ENCODE assay signal across 11 mouse cellular contexts in genomic region chr2:30051992-30052761, GRCm38 (mm10). TPM values are rescaled to one million over a fixed set of nuclear protein-coding genes. Genes with fewer than 3 reads are reported as not detected.
DNase-seq lines count a peak whose midpoint lies in the region; ATAC-seq and TF ChIP-seq lines count a peak whose summit lies in the region.
"Had no signal": no experiment of that assay in that cellular context is flagged by ENCODE, and none has a peak within 500 bp of the region (broad histone marks: within the 10 kb centered on the region; RNA-seq: fewer than 3 reads in every experiment).

No protein-coding gene starts in this region.

- no peaks in the 10 kb centered on the region; the same call in 1 of the 2 replicates for H3K27me3 ChIP-seq in liver, embryonic 14.5 days (ENCODE audit: control insufficient read depth, insufficient read depth, low read length)
- H3K27me3 ChIP-seq in MEL (ENCODE audit: control insufficient read depth in 1 of 2, insufficient read depth in 2 of 2, low read length in 2 of 2): no peaks in the 10 kb centered on the region

- no peak overlapping the region for H3K9ac ChIP-seq in liver, embryonic 14.5 days (replicated peaks)
- H3K9ac ChIP-seq in MEL (ENCODE audit: control insufficient read depth, low read depth, low read length, poor library complexity, severe bottlenecking): no peak overlapping the region
- H3K9ac ChIP-seq: heart, embryonic 13.5 days had no signal

- no peaks in the 10 kb centered on the region for H3K36me3 ChIP-seq in liver, embryonic 14.5 days (replicated peaks; ENCODE audit: control insufficient read depth, insufficient read depth, low read depth)
- H3K36me3 ChIP-seq in MEL (ENCODE audit: control insufficient read depth in 1 of 2, insufficient read depth in 2 of 2, low read length in 2 of 2): peaks cover 0 to 20% of the 10 kb centered on the region in 2 experiments; a peak in 2 of 4 replicates
- H3K36me3 ChIP-seq: heart, embryonic 13.5 days had no signal

- H3K9me3 ChIP-seq in liver, embryonic 14.5 days (ENCODE audit: control insufficient read depth, low read length): no peaks in the 10 kb centered on the region
- H3K9me3 ChIP-seq in MEL (replicated peaks; ENCODE audit: insufficient read depth, low read length): no peaks in the 10 kb centered on the region
- H3K9me3 ChIP-seq: heart, embryonic 13.5 days had no signal

- no peak for TF ChIP-seq RAD21 in MEL (IDR thresholded peaks at IDR 0.05; ENCODE audit: low read depth, low read length)

- no peak for TF ChIP-seq EP300 in liver, embryonic 14.5 days (IDR thresholded peaks at IDR 0.05; ENCODE audit: low read depth)
- no peak for TF ChIP-seq EP300 in MEL (IDR thresholded peaks at IDR 0.05; ENCODE audit: low read depth in 1 of 2, low read length in 2 of 2)

- peaks cover 11 to 18% of the 10 kb centered on the region in 2 experiments for H3K4me1 ChIP-seq in liver, embryonic 14.5 days (replicated peaks; ENCODE audit: control insufficient read depth in 2 of 2, insufficient read depth in 2 of 2, low read length in 1 of 2)
- H3K4me1 ChIP-seq in MEL (ENCODE audit: control insufficient read depth in 1 of 2, insufficient read depth in 2 of 2, low read length in 2 of 2): peaks cover 2 to 32% of the 10 kb centered on the region in 2 experiments

- no peak for DNase-seq in liver, embryonic 14.5 days (ENCODE audit: low read depth in 3 of 3, low spot score in 3 of 3)
- DNase-seq in liver (no peak), MEL (ENCODE audit: low read depth, low spot score) (peak; percentile 52)
- peak; percentile 60 for DNase-seq in CD4-positive, CD25-positive, alpha-beta regulatory T cell, adult 2 months (ENCODE audit: low read depth, low spot score)
- no peak for DNase-seq in adrenal gland, postnatal 36 days
- no peak for DNase-seq in adrenal gland, adult 2 months
- DNase-seq: cerebellum, postnatal 10 days; lung, postnatal 36 days had no signal

- H3K79me2 ChIP-seq in MEL (ENCODE audit: control insufficient read depth, insufficient read depth, low read length, poor library complexity): peaks cover 13% of the 10 kb centered on the region

- no peak overlapping the region for H3K4me3 ChIP-seq in liver, embryonic 14.5 days (ENCODE audit: insufficient read depth in 1 of 2, low read depth in 2 of 2, low read length in 2 of 2)
- H3K4me3 ChIP-seq in MEL (ENCODE audit: control insufficient read depth in 1 of 2, insufficient read depth in 1 of 2, low read depth in 2 of 2, low read length in 2 of 2): no peak overlapping the region
- H3K4me3 ChIP-seq: heart, embryonic 13.5 days; myocyte had no signal

- WGBS in liver, embryonic 14.5 days (ENCODE audit: insufficient replicate concordance): 29% methylated on average over 6 of the region's 6 CpGs

- no peak for ATAC-seq in liver, embryonic 14.5 days (ENCODE audit: insufficient read depth)
- peak; percentile 41; the same call in 1 of the 2 replicates for ATAC-seq in neutrophil, adult 5-6 weeks (ENCODE audit: extremely low read depth, insufficient number of reproducible peaks, low FRiP score, poor library complexity, severe bottlenecking)

- no peak for TF ChIP-seq POLR2A in MEL (IDR thresholded peaks at IDR 0.05; ENCODE audit: control insufficient read depth in 1 of 2, insufficient read depth in 1 of 2, low read depth in 1 of 2, low read length in 2 of 2, poor library complexity in 1 of 2)

- TF ChIP-seq CTCF in liver, embryonic 14.5 days (IDR thresholded peaks at IDR 0.05; ENCODE audit: low read depth): peak; percentile 58
- peak in 2 of 3 experiments; percentile 58 to 84; a peak in 4 of 6 replicates for TF ChIP-seq CTCF in MEL (IDR thresholded peaks at IDR 0.05 in 2 of 3, conservative IDR thresholded peaks at IDR 0.05 in 1 of 3; ENCODE audit: control insufficient read depth in 1 of 3, insufficient read depth in 1 of 3, low read depth in 2 of 3, low read length in 3 of 3, poor library complexity in 1 of 3, severe bottlenecking in 1 of 3)

- no peak overlapping the region for H3K27ac ChIP-seq in liver, embryonic 14.5 days
- no peak overlapping the region for H3K27ac ChIP-seq in MEL (ENCODE audit: control insufficient read depth, low read depth, low read length)
- H3K27ac ChIP-seq: heart, embryonic 13.5 days had no signal

- H3K4me2 ChIP-seq in liver, embryonic 14.5 days (ENCODE audit: low read depth): no peak overlapping the region
- H3K4me2 ChIP-seq: heart, embryonic 13.5 days had no signal

TF ChIP-seq in MEL, 35 proteins besides CTCF, POLR2A, EP300 and RAD21:
- no peak for TF ChIP-seq MAX (IDR thresholded peaks at IDR 0.05; ENCODE audit: low read length)
- TF ChIP-seq HCFC1 (IDR thresholded peaks at IDR 0.05; ENCODE audit: low read depth, low read length): no peak
- 0 out of 2 replicates have a peak, but pooled peaks have one; percentile 15 for TF ChIP-seq TBP (IDR thresholded peaks at IDR 0.05; ENCODE audit: low read depth, low read length)
TF ChIP-seq in MEL: peak in this region for 1.

RNA-seq across cellular contexts. Expression of gene Wdr34, which starts 3.5 kb away (rescaled TPM):
- 5.6 and 5.8 TPM in 2 replicates for polyA plus RNA-seq in liver, embryonic 14.5 days (2012; rRNA removed)
- polyA plus RNA-seq in liver, embryonic 14.5 days (2014; fragmentation: Nextera tagmentation; extraction: Ambion mirVana): 6.0 and 6.8 TPM in 2 replicates
- total RNA-seq in MEL (2012; rRNA removed): 49.3 and 53.1 TPM in 2 replicates
- 10 to 100 TPM in 1 of 2 experiments, not detected in 1; 78.3 TPM for polyA plus RNA-seq in MEL (2012; ENCODE audit: insufficient read depth in 1 of 2, insufficient read length in 2 of 2, low read depth in 1 of 2, low replicate concordance in 2 of 2, missing spikeins in 1 of 2)
- 0.70 and 0.86 TPM in 2 replicates for total RNA-seq in neutrophil, adult 5-6 weeks (2017)
- total RNA-seq in adrenal gland, postnatal 36 days (2021): 10 to 100 TPM; 15.8 to 20.9 TPM
- 10 to 100 TPM; 14.7 to 22.0 TPM for total RNA-seq in adrenal gland, adult 2 months (2021)
- 59.2 and 62.5 TPM in 2 replicates for polyA plus RNA-seq in adrenal gland, adult 2 months (2012; rRNA removed)

RNA-seq across cellular contexts. Expression of gene Set, which starts 5.0 kb away (rescaled TPM):
- 56.1 and 159 TPM in 2 replicates for polyA plus RNA-seq in liver, embryonic 14.5 days (2012; rRNA removed)
- 179 and 189 TPM in 2 replicates for polyA plus RNA-seq in liver, embryonic 14.5 days (2014; fragmentation: Nextera tagmentation; extraction: Ambion mirVana)
- total RNA-seq in MEL (2012; rRNA removed): 580 and 633 TPM in 2 replicates
- 100 to 1,000 TPM; 250 to 973 TPM for polyA plus RNA-seq in MEL (2012; ENCODE audit: insufficient read depth in 1 of 2, insufficient read length in 2 of 2, low read depth in 1 of 2, low replicate concordance in 2 of 2, missing spikeins in 1 of 2)
- total RNA-seq in neutrophil, adult 5-6 weeks (2017): 313 and 345 TPM in 2 replicates
- total RNA-seq in adrenal gland, postnatal 36 days (2021): 100 to 1,000 TPM; 255 to 277 TPM
- 100 to 1,000 TPM; 202 to 236 TPM for total RNA-seq in adrenal gland, adult 2 months (2021)
- polyA plus RNA-seq in adrenal gland, adult 2 months (2012; rRNA removed): 94.3 and 101 TPM in 2 replicates

RNA-seq across cellular contexts. Expression of gene Pkn3, which starts 25.3 kb away (rescaled TPM):
- polyA plus RNA-seq in liver, embryonic 14.5 days (2012; rRNA removed): 3.0 and 3.5 TPM in 2 replicates
- 1.8 and 2.0 TPM in 2 replicates for polyA plus RNA-seq in liver, embryonic 14.5 days (2014; fragmentation: Nextera tagmentation; extraction: Ambion mirVana)
- total RNA-seq in MEL (2012; rRNA removed): 2.0 and 2.9 TPM in 2 replicates
- 1 to 10 TPM in 1 of 2 experiments, not detected in 1; 5.8 TPM for polyA plus RNA-seq in MEL (2012; ENCODE audit: insufficient read depth in 1 of 2, insufficient read length in 2 of 2, low read depth in 1 of 2, low replicate concordance in 2 of 2, missing spikeins in 1 of 2)
- 1.0 and 1.8 TPM in 2 replicates for total RNA-seq in neutrophil, adult 5-6 weeks (2017)
- 1 to 10 TPM; 5.5 to 6.3 TPM for total RNA-seq in adrenal gland, postnatal 36 days (2021)
- total RNA-seq in adrenal gland, adult 2 months (2021): 1 to 10 TPM; 4.7 to 6.2 TPM
- polyA plus RNA-seq in adrenal gland, adult 2 months (2012; rRNA removed): 5.5 and 8.8 TPM in 2 replicates

RNA-seq across cellular contexts. Expression of gene Zdhhc12, which starts 41.3 kb away (rescaled TPM):
- 23.4 and 25.5 TPM in 2 replicates for polyA plus RNA-seq in liver, embryonic 14.5 days (2012; rRNA removed)
- 17.4 and 21.5 TPM in 2 replicates for polyA plus RNA-seq in liver, embryonic 14.5 days (2014; fragmentation: Nextera tagmentation; extraction: Ambion mirVana)
- total RNA-seq in MEL (2012; rRNA removed): 22.6 and 25.1 TPM in 2 replicates
- 10 to 100 TPM in 1 of 2 experiments, not detected in 1; 42.1 TPM for polyA plus RNA-seq in MEL (2012; ENCODE audit: insufficient read depth in 1 of 2, insufficient read length in 2 of 2, low read depth in 1 of 2, low replicate concordance in 2 of 2, missing spikeins in 1 of 2)
- 10.1 and 11.2 TPM in 2 replicates for total RNA-seq in neutrophil, adult 5-6 weeks (2017)
- 10 to 100 TPM; 16.2 to 25.8 TPM for total RNA-seq in adrenal gland, postnatal 36 days (2021)
- total RNA-seq in adrenal gland, adult 2 months (2021): 10 to 100 TPM; 16.2 to 18.9 TPM
- 120 and 123 TPM in 2 replicates for polyA plus RNA-seq in adrenal gland, adult 2 months (2012; rRNA removed)

Comparison
In these comparisons a context has a peak if more than half of its experiments do, and no peak if none do; other contexts are left out.
1. DNase-seq: peak in CD4-positive, CD25-positive, alpha-beta regulatory T cell, adult 2 months (single experiment) and MEL (single experiment); none in liver, embryonic 14.5 days (0 of 3), liver (single experiment), adrenal gland, postnatal 36 days (0 of 2) and adrenal gland, adult 2 months (single experiment).